Mouse (Mus musculus): ENCODE measurements at regions not wholly inside any gene's neighbourhood (a gene's known extent, or its start where the extent isn't known, plus 50 kb on each side); places are given as distances from the start of the nearest gene placed in this dataset.

DNA sequence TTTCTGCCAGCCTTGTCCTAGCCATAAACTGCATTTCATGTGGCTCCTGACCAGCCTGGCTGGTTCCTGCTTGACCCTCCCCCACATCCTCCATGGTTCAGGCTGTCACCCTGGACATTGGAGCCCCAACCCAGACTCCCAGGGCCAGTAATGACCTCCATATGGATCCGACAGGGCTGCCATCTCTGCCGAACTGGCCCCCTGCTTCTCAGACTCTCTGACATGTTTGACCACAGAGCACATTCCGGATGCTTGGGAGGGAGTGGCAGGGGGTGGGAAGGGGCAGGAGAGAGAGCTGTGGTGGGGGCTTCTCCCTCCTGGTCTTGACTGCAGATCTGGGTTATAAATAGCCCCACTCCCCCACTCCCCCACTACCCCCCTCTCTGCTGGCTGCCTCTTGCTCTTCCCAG, 59.0 kb upstream of the Actrt2 start:
- DNase-seq (ENCODE audit: low spot score) = no peak

DNA sequence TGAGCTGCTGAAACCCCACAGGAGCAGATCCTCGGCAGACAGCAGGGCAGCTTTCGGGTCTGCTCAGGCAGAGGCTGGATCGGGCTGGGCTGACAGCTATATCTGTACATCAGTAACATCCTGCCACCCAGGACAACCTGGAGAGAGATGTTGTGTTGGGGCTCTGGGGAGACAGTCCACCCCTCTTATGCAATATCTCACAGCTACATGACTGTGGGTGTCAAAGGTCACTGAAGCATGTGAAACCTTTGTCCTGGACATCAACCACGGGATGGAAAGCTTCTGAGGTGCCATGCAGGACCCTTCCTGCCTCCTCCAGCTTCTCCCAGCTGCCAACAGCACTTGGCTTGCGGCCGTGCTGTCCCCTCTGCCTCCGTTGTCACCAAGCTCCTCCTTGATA, 60.3 kb upstream of the Actrt2 start:
- no peak for DNase-seq (ENCODE audit: low spot score)

DNA sequence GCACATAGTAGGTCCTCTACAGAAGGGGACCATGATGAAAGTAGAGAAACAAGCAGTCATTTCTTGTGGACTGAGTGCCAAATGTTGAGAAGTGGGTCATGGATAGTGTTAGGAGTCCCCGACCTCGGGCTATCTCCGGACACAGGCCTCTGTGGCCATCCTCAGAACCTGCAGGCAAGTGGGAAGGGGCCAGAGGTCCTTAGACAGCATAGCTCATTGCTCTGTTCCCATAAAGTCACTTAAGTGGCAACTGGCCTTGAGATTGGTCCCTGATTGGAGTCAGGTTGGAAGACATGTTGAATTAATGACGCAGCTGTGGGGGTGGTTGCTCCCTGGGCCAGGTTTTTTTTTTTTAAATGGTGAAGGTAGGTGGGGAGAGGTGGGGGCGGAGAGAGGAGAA, 63.0 kb upstream of the Actrt2 start:
- DNase-seq (ENCODE audit: low spot score) = no peak

DNA sequence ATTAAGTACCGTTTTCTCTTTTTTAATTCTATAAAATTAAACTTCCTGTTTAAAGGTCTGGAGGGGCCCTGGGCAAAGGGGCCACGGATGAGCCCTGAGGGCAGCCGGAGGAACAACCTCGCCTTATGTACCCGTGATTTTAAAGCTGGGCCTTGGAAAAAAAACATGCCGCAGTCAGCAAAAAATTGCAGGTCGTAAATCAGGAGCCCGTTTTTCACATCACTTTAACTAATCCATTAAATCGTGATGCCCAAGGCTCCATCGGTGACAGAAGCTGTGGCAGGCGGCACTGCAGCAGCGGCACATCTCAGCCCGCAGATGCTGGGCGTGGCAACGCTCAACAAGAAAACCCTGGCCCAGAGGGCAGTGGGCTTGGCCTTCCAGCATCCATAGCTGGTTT, 63.7 kb upstream of the Actrt2 start:
- DNase-seq (ENCODE audit: low spot score) = no peak

DNA sequence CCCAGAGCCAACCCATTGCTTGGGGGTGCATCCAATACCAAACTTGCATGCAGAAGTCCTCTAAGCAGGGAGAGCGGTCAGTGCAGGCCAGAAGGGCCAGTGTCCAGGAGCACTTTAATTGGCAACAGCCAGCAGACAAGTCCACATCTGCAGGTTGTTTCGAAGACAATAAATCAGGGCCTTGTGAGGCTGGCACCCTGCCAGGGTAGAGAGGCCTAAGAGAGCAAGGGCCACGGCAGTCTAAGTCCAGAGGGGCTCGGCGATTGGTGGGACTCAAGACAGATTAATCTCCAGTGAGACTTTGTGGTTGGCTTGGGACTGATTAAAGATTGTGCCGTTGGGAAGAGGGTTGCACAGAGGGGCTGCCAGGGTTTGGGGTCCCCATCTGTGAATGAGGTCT, 68.4 kb upstream of the Actrt2 start:
- DNase-seq (ENCODE audit: low spot score) = no peak

DNA sequence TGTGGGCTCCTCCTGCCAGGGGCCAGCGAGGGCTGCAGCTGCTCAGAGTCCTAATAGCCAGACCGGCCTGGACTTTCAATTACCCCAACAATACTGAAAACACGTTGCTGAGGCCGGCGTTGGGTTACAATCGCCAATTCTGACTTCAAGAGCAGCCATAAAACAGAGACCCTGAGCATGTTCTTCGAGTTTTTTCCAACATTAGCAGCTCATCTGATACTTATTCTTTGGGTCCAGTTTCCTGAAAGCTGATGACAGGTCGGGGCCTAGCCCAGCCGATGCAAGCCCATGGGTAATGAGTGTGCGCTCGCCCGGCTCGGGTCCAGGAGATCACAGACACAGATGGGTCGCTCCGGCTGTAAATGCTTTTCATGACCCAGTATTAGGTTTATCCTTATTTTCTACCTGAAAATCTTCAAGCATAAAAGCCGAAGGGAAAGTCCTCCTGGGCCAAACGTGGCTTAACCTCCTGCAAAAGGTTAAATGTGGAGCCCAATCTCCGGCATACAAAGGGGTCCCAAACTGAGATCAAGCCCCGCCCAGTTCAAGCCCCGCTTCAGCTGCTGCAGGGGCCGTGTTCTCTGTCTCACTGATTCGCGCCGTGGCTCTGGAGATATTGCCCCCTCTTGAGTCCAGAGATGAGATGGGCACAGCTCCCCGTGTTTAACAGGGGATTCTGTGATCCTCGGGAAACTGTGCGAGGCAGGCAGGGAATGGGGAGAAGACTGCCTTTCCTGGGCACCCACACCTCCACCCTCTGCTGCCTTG, 73.6 kb upstream of the Actrt2 start:
- no peak for DNase-seq (ENCODE audit: low spot score)

DNA sequence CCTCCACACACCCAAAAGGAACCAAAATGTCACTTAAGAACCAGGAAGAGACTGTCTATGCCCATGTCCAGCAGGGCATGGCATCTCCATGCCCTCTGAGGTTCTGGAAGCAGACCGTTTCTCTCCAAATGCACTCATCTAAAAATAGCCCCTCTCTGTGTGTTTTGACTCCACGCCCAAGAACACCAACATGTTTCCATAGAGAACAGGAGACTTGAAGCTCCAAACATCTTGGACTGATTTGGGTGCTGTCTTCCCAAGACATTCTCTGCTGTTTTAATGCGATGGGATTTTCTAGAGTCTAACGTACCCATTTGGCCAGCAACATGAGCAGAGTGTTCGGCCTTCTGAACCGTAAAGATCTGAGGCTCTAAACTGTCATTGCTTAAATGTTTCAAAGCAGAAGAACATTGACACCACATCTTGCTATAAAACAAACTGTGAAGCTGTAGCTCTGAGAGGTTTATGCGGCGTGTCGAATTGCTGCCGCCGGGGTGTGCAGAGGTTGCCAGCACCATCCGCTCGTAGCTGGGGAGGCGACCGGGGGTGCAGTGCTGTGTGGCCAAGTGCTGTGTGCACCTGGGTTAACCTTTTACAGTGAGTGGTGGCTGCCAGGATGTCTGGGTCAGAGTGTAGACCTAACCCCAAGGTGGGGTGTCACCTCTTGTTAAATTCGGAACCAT, 78.8 kb upstream of the Actrt2 start:
- DNase-seq (ENCODE audit: low spot score) = no peak

DNA sequence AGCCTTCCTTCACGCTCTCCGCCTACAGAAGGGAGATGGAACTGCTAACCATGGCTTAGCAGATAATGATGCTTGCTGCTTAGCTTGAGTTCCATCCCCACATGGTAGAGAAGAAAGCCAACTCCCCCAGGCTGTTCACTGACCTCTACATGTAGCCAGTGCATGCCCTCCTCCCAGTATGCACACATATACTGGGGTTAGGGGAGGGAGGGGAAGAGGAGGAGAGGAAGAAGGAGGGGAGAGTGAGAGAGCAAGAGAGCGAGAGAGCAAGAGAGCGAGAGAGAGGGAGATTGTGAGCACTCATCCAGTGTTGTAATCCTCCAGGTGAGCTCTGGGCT, 79.3 kb upstream of the Actrt2 start:
- DNase-seq (ENCODE audit: low spot score) = no peak

DNA sequence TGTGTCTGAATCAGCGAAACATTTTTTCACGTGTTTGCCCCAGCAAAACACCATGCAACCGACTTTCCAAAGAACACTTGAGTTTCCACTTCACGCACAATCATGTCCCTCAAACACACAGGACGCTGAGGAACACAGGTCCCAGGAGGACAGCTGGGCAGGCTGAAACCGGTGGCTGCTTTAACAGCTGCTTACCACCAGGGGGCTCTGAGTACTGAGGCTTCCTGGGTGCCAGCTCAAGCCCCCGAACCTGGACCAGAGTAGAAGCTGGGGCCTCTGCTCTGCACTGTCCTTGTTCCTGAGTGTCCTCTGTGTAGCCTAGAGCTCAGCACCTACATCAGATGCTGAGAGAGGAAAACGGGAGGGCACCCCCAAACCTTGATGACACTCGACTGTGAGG, 81.5 kb upstream of the Actrt2 start:
- peak; percentile 35 for DNase-seq (ENCODE audit: low spot score)

DNA sequence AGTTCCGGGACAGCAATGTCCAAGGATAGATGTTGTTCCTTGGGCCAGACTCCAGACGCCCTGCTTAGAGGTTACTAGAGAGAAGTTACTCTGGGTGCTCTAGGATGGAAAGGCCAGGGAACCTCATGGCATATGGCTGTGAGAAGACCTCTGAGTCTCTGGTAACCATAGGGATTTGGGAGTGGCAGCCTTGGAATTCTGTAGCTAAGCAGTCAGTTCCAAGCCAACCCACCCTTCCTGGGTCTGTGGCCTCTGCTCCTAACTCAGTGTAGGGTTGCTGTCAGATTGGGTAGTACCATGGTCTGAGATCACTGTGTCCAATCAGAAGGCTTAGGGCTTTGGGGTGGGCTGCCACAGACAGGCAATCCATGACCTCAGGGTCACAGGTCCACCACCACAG, 82.3 kb upstream of the Actrt2 start:
- no peak for DNase-seq (ENCODE audit: low spot score)

DNA sequence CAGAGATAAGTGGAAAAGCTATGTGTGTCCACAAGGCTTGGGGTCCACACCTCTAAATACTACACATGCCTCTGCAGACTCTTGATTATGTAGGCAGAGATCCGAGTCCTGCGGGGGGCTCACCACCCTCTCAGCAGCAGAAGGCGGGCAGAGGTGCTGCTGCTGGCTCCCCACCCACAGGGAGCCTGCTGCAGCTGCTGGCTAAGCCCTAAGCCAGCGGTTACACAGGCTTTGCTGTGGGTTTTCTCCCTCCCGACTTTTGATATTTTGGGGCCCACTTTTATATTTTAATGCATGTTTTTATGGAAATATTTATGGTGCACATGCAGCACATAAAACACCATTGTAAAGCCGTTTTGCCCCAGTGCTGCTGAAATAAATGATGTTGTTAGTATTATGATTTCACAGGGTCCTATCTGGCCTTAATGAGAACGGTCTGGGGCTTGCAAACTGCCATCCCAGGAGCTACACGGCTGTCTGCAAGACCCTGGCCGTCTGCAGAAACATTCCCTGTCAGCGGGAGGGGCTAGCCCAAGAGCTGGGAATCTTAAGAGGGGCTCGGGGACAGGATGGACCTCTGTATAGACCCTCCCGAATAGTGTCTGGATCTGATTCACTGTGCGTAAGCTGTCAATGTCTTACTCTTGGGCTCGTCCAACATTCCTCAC, 82.9 kb upstream of the Actrt2 start:
- no peak for DNase-seq (ENCODE audit: low spot score)

DNA sequence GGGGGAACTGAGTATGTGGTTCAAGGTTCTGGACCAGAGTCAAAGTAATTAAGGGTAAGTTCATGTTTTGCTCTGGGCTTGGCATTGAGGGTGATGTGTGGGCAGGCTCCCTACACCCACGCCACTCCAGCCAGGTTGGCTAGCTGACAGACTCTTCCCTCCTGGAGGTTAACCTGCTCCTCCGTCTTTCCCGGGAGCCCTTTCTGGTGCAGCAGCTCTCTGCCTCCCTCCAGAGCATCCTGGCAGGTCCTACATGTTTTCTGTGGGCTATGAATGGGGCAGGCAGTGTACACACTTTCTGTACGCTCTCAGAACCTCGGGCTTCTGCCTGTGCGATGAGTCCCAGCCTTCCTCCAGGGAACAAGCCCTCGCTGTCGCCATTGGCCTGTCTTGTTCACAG, 82.8 kb upstream of the Ttc34 start:
- DNase-seq (ENCODE audit: low spot score) = no peak

DNA sequence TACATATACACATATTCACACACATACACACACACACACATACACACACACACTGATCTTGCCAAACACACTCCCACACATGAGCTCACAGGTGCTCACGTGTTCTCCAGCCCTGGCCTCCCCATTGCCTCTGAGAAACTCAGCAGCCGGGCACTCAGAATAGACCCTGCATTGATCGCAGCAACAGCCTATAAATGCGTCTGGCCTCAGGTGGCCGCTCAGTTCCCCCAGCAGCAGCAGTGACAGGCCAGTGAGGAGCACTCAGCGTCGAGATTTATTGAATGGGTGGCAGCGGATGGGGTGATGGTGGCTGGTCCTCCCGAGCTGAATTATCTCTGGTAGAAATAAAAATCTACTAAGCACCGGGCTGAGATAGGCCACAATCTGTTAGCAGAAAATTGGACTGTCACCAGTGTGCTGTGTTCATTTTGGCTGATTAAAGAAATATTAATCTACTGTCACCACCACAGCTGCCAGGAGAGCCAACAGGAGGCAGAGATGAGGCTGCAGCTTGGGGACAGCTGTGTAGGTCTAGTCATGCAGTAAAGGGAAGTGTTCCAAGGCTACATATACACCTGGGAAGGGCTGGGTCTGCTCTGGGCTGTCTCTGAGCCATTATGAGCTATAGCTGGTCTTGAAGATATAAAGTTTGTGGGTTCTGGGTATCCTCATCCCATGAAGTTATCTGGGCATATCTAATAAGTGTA, 80.4 kb upstream of the Ttc34 start:
- no peak for DNase-seq (ENCODE audit: low spot score)

DNA sequence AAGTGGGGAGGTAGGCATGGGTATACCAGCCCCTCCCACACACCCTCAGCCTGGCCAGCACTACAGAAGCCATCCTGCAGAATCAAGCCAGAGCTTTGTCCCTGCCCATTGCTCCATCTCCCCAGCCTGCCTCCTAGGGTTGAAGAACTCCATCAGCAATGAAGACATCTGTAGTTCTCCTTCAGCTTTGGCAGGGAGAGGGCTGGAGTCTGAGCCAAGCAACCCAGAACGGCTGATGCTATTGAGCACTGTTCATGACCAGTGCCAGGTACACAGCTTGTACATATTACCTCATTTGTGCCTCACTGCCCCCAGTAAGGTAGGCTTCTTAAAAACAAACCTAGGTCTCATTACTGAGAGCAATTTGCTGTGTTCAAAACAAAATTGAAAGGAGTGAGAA, 77.4 kb upstream of the Ttc34 start:
- no peak for DNase-seq (ENCODE audit: low spot score)

DNA sequence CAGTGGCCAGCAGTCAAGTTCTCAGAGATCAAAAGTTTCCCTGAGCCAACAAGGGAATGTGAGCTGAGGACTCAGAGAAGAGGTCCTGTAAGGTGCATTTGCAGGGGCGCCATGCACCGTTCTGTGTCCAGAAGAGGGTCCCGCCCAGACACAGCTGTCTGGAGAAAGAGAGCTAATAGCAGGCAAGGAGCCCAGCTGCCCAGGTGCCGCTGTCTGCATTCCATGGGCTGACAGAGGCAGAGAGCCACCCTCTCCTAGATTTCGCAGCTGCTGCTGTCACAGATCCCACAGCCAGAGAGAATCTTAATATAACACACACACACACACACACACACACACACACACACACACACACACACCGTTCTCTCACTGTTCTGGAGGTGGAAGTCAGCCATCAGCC, 73.0 kb upstream of the Ttc34 start:
- DNase-seq (ENCODE audit: low spot score) = no peak

DNA sequence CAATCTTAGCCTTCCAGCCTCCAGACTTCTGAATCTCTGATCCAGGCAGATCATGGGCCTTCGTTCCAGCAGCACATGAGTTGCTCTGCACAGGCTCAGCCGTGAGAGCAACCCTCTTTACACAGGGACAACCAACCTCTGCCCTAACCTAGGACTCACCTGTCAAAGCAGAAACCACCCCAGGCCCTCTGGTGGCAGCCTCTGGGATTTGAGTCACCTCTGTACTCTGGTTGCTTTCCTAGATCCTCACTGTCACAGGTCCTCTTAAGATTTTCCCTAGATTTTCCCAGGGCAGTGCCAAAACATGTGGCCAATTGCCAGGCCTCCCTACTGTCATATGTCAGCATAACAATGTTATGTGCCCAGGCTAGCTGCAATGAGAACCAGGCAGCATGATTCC, 71.1 kb upstream of the Ttc34 start:
- DNase-seq (ENCODE audit: low spot score) = no peak

DNA sequence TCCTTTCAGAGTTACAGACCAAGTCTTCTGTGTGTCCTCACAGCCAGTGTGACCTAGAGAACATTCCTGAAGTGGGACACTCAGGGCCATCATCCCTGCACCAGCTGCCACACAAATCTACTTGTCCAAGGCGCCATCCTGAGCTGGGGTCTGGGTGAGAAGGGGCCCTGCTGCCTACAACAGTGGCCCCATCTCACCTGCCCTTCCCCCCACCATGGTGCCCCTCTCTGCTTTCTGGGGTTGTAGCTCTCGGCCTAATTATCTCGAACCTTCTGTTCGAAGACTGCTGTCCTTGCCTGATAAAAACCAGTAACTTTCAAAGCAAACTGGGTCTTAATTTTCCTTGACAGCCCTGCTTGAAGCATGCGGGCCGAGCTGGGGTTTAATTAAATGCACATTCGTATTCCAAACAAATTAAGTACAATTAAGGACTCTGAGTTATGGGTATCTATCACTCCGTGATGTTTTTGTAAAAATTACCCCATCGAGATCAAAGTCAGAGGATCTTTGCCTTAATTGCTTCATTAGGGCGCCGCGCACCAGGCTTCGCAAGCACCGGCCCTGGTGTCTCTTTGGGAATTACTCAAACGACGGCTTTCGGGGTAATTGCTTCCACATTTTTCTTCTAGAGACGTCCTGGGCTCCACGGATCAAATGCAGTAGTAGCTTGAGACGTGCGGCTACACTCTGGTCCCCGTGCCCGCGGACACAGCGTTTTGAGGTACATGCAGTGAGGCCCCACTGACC, 65.8 kb upstream of the Ttc34 start:
- DNase-seq (ENCODE audit: low spot score) = no peak

DNA sequence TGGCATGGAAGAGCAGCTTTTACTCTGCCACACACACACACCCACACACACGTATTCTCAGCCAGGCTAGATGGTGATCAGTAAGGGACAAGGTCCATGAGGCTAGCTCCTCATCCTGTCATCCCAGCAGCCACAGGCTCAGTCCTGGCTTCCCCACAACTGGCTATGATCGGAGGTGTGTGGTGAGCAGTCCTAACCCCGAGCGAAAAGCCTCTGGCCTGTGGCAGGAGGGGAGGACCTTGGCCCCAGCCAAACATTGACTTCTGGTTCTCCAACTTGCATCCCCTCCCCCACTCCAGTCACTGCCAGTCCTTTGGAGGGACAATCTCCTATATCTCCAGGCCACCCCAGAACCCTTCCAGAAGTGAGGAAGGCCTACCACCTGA, 65.2 kb upstream of the Ttc34 start:
- no peak for DNase-seq (ENCODE audit: low spot score)

DNA sequence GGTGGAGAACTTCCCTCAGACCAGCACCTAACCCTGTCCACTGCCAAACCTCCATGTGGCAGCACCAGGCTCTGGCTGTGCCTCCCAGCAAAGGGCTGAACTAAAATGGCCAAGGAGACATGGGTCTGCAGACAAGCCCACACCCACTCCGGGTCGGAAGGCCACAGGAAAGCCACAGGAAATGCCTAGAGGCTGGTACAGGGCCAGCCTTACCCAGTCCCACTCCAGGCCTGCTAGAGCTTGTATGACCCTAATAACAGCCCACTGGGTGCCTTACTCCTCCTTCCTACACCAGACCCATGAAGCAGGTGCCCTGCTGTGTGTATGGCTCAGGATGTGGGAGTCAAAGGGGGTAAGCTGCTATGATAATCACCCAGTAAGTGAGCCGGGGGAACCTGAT, 63.4 kb upstream of the Ttc34 start:
- no peak for DNase-seq (ENCODE audit: low spot score)

DNA sequence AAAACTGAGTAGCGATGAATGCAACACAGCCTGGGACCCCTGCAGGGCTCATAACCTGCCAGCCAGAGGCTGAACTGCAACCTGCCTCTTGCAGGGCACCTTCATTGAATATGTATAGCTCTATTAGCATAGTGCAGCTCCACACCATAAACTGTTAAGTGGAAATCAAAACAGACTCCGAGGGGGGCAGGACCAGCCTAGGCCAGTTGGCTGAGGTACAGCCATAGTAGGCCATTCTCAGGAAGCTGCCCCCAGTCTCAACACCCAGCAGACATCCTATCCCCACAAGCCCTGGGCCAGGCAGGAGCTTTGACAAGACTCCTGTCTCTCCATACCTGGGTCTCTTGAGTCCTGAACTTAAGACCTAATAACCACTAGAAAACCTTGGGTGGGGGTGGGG, 62.9 kb upstream of the Ttc34 start:
- DNase-seq (ENCODE audit: low spot score) = no peak

DNA sequence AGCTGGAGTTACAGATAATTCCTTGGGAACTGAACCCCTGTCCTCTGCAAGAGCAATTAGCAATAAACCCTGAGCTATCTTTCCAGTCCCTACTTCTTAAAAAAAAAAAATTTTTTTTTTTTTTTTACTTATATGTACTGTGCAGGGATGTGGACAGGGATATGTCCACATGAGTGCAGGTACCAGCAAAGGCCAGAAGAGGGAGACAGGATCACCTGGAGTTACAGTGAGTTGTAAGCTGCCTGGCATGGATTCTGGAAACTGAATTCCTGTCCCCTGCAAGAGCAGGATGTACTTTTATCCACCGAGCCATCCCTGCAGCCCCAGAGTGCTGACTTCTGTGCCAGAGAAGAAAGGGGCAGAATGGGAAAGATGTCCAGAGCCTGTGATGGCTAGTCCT, 58.4 kb upstream of the Ttc34 start:
- DNase-seq (ENCODE audit: low spot score) = no peak

DNA sequence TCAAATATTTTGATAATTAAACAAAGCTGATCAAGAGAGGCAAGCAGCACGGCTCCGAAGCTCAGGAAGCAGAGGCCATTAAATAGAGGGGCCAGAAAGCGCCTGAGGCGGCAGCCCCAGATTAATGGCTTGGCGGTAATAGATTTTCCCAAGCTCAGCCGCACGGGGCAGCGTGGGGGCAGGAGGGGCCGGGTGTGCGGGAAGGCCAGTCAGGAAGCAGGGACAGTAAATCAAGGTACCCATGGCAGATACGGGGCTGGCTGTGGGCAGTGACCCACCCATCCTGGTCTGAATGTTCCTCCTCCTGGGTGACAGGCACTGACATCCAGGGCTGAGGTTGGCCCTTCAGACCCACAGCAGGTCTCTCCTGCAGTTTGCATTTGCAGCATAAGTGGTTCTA, 55.9 kb upstream of the Ttc34 start:
- DNase-seq (ENCODE audit: low spot score) = no peak

Data from thymus, postnatal 0 days (tissue).